Mouse (Mus musculus) heart, embryonic 16.5 days (tissue): ENCODE data around the gene Kcnd1. TPM values are rescaled to one million over a fixed set of nuclear protein-coding genes. Genes with fewer than 3 reads are reported as not detected.

Source experiments
- ATAC-seq: fragments of 200-750 bp; cut with Nextera tagmentation; replicated peaks from 2 replicates; pipeline ENCODE4 v1.8.0; 2017; ENCODE audit warnings: moderate number of reproducible peaks; ENCODE audit not compliant: insufficient read depth, low FRiP score; ENCODE audit errors: extremely low read depth
- H3K27ac ChIP-seq: fragments of 300-500 bp; sonication (generic); 2 replicates; pipeline ENCODE4 v1.5.1; 2014; ENCODE audit warnings: mild to moderate bottlenecking, low read length, control low read depth, moderate library complexity
- H3K27me3 ChIP-seq: fragments of 300-500 bp; sonication (generic); 2 replicates; pipeline ENCODE4 v1.6.1; 2014; ENCODE audit warnings: low read length, mixed read lengths; ENCODE audit not compliant: control insufficient read depth, insufficient read depth
- H3K36me3 ChIP-seq: fragments of 300-500 bp; sonication (generic); 2 replicates; pipeline ENCODE4 v1.6.1; 2014; ENCODE audit not compliant: control insufficient read depth, insufficient read depth
- H3K4me1 ChIP-seq: fragments of 300-500 bp; sonication (generic); 2 replicates; pipeline ENCODE4 v1.6.1; 2014; ENCODE audit warnings: low read length, mixed read lengths; ENCODE audit not compliant: control insufficient read depth, insufficient read depth
- H3K4me2 ChIP-seq: fragments of 300-500 bp; sonication (generic); 2 replicates; pipeline ENCODE4 v1.6.1; 2014; ENCODE audit warnings: low read depth, mild to moderate bottlenecking, control low read depth, low read length
- H3K4me3 ChIP-seq: fragments of 300-500 bp; sonication (generic); 2 replicates; pipeline ENCODE4 v1.5.1; 2014; ENCODE audit warnings: mild to moderate bottlenecking, control low read depth, low read length
- H3K9ac ChIP-seq: fragments of 300-500 bp; sonication (generic); 2 replicates; pipeline ENCODE4 v1.6.1; 2014; ENCODE audit warnings: low read length, control low read depth
- H3K9me3 ChIP-seq: fragments of 300-500 bp; sonication (generic); replicated peaks from 2 replicates; pipeline ENCODE4 v1.6.1; 2016; ENCODE audit warnings: low read length; ENCODE audit not compliant: control insufficient read depth
- WGBS: fragments of 180-500 bp; shearing (Covaris S2); extraction: QIAGEN DNeasy Blood & Tissue Kit; methylation state at CpG from one replicate; pipeline ENCODE4 v1.1.7; 2014; 5-methylcytosine and 5-hydroxymethylcytosine counted together
- polyA plus RNA-seq: library from polyadenylated mRNA; unstranded; fragments of >200 nt; fragmentation: Nextera tagmentation; extraction: Ambion mirVana; gene quantifications from 2 replicates; pipeline ENCODE4 v1.2.1, GENCODE M21; 2015

Gene Kcnd1
- polyA plus RNA-seq, 1 experiment from 2014 or later, result 0.54 TPM

DNA sequence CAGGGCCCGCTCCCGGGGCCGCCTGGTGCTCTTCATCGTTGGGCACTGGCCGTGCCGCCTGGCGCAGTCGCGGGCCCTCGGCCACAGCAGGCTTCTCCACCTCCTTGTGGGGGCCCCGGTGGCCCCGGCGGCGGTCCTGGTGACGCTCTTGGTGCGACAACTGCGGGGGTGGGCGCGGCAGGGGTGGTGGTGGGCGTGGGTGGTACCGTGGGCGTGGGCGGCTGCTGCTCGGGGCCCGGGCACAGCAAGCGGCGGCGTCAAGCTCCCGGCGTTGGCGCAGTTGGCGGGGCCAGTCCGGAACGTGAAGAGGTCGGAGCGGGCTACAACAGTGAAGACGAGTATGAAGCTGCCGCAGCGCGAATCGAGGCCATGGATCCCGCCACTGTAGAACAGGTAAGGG is 20.2 kb downstream of the Kcnd1 start:
- 9% methylated on average over 33 of the region's 42 CpGs for WGBS

DNA sequence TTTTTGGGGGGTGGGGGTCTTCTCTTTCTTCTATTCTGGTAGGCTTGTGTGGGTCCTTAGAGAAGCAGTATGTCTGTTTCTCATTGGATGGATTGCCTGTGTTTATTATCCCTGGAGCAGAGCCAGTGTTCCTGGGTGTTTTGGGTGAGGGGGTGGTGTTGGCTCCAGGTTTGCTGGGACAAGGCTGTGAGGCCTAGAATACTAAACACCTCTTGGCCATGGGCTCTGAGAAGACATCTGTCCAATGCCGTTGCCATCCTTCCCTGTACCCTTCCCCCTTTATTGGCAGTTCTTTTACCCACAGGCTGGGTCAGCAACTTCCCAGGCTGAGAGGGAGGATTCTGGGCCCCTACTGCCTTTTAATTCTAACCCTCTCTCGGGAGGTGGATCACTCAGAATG is 25.8 kb downstream of the Kcnd1 start:
- no peak overlapping the region for H3K9ac ChIP-seq
- no peak overlapping the region for H3K27ac ChIP-seq
- no peak overlapping the region for H3K4me2 ChIP-seq
- no peaks in the 10 kb centered on the region for H3K27me3 ChIP-seq
- 79% methylated on average over 2 of the region's 2 CpGs for WGBS
- no peak overlapping the region for H3K4me3 ChIP-seq
- no peak for ATAC-seq
- peaks cover 4% of the 10 kb centered on the region for H3K36me3 ChIP-seq
- peaks cover 11% of the 10 kb centered on the region for H3K4me1 ChIP-seq
- no peaks in the 10 kb centered on the region for H3K9me3 ChIP-seq

More for the DNA sequence above, 20.2 kb downstream of the Kcnd1 start:
- H3K27me3 ChIP-seq, result no peaks in the 10 kb centered on the region
- no peaks in the 10 kb centered on the region for H3K36me3 ChIP-seq
- H3K4me1 ChIP-seq, result peaks cover 11% of the 10 kb centered on the region
- H3K27ac ChIP-seq, result peak overlapping the region; percentile 96
- no peak for ATAC-seq
- peak overlapping the region; percentile 79 for H3K4me3 ChIP-seq
- peak overlapping the region; percentile 85 for H3K9ac ChIP-seq
- H3K9me3 ChIP-seq, result no peaks in the 10 kb centered on the region
- H3K4me2 ChIP-seq, result peak overlapping the region; percentile 74

DNA sequence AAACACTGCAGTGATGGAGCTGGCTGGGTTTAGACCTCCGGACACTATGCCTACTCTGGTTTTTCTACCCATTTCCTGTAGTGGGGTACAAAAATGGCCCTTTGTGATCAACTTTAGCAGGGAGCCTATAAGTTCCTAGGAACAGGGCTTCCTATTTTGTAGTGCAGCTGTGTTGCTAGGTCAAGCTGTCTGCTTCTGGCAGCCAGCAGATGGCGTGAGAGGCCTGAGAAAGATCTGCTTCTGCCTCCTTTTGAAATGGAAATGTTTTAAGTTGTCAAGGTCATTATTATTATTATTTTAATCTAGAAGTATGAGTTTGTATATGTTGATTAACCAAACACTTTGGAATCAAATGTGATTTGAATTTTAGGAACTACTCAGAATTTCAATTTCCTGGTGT is 32.5 kb downstream of the Kcnd1 start:
- Histone ChIP-seq H3K4me3 (no peak overlapping the region), H3K4me2 (no peak overlapping the region)
- ATAC-seq, result no peak

DNA sequence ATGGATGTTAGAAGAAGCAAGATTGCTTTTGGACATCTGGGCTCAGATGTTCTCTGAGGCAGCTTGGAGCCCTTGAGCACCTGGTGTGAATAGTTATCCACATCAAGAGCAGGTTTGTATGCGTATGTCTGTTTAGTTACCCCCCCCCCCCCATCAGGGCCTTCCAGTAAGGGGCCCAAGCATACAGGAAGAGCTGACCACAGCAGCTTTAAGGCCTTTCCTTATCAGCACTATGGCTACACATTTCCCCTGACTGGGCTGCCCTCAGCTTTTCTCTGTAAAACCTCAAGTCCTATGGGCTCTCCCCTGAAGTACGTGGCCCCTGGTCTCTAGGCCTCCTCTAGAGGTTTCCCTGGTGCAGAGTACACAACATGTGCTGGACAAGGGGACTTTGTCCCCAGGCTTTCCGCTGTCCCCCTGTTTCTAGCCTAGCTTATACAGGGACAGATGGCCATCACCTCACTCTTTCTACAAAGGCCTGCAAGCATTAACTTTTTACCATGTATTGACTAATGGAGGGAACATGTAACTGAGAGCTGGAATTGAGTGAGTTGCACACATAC is 37.2 kb downstream of the Kcnd1 start:
- H3K27ac ChIP-seq, result no peak overlapping the region
- no peaks in the 10 kb centered on the region for H3K9me3 ChIP-seq
- no peaks in the 10 kb centered on the region for H3K4me1 ChIP-seq
- WGBS, result 76% methylated on average over 3 of the region's 3 CpGs
- no peak for ATAC-seq
- H3K27me3 ChIP-seq, result no peaks in the 10 kb centered on the region
- H3K4me3 ChIP-seq, result no peak overlapping the region
- no peak overlapping the region for H3K4me2 ChIP-seq
- H3K9ac ChIP-seq, result no peak overlapping the region
- H3K36me3 ChIP-seq, result no peaks in the 10 kb centered on the region

More for the DNA sequence above, 32.5 kb downstream of the Kcnd1 start:
- H3K27ac ChIP-seq, result no peak overlapping the region
- peaks cover 4% of the 10 kb centered on the region for H3K36me3 ChIP-seq
- no peaks in the 10 kb centered on the region for H3K27me3 ChIP-seq
- no peaks in the 10 kb centered on the region for H3K9me3 ChIP-seq
- no peak overlapping the region for H3K9ac ChIP-seq
- WGBS, result 33% methylated on average over 2 of the region's 2 CpGs
- no peaks in the 10 kb centered on the region for H3K4me1 ChIP-seq

DNA sequence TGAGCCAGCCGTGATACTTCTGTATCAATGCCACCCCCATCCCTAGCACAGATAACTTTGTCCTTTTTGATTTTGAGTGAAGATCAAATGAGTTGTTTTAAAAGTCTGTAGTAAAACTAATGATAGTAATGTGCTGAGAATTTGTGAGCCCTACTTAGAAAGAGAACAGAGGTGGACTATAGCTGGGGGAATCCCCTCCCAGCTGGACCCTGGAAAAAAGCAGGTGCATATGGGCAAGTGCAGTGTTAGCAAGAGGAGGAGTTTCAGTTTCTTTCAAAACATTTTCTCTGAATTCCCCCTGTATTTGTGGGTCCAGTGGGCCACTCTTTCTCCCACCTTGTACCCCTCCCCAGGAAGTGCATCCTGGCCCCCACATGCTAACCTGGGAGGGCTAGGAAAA is 41.1 kb downstream of the Kcnd1 start:
- Histone ChIP-seq H3K9me3 (no peaks in the 10 kb centered on the region), H3K36me3 (peaks cover 3% of the 10 kb centered on the region), H3K4me1 (no peaks in the 10 kb centered on the region), H3K4me2 (no peak overlapping the region), H3K27ac (no peak overlapping the region), H3K27me3 (no peaks in the 10 kb centered on the region), H3K4me3 (no peak overlapping the region), H3K9ac (no peak overlapping the region)
- WGBS, result 82% methylated on average over 1 of the region's 1 CpGs
- no peak for ATAC-seq

DNA sequence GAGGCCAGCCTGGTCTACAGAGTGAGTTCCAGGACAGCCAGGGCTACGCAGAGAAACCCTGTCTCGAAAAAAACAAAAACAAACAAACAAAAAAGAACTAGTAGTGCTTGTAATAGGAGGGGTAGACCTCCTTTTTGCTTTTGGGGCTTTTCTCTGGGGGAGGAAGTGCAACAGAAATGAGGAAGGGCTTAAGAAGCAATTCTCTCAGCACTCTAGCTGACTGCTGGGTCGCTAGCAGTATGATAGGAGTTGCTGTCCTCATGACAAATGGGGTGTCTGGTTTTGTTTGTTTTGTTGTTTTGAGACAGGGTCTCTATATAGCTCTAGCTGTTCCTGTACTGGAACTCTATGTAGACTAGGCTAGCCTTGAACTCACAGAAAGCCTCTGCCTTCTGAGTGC is 42.5 kb downstream of the Kcnd1 start:
- no peak for ATAC-seq
- Histone ChIP-seq H3K4me2 (no peak overlapping the region), H3K4me1 (no peaks in the 10 kb centered on the region), H3K27me3 (no peaks in the 10 kb centered on the region), H3K9ac (no peak overlapping the region), H3K27ac (no peak overlapping the region), H3K9me3 (no peaks in the 10 kb centered on the region), H3K36me3 (peaks cover 4% of the 10 kb centered on the region), H3K4me3 (no peak overlapping the region)
- 74% methylated on average over 3 of the region's 3 CpGs for WGBS

DNA sequence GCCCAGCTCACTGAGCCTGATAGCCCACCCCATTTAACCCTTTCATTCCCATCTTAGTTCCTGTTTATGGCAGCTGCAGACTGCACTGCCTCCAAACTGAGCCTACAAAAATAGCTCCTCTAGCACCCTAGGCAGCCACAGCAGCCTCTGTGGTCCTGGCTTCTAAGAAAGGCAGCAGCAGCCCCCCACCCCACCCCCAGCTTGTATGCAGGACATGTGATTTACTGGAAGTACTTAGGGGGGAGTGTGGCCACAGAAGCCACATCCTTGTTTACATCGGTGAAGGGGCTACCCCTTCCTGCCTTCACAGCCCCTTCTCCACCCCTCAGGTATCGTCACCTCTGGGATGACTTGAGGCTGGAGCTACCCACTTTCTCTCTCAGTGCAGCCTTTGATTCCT is 43.3 kb downstream of the Kcnd1 start:
- no peak overlapping the region for H3K4me3 ChIP-seq
- no peak overlapping the region for H3K27ac ChIP-seq
- no peaks in the 10 kb centered on the region for H3K4me1 ChIP-seq
- H3K4me2 ChIP-seq, result no peak overlapping the region
- WGBS, result 49% methylated on average over 2 of the region's 2 CpGs
- H3K9me3 ChIP-seq, result no peaks in the 10 kb centered on the region
- no peak for ATAC-seq
- no peaks in the 10 kb centered on the region for H3K27me3 ChIP-seq
- no peak overlapping the region for H3K9ac ChIP-seq
- peaks cover 4% of the 10 kb centered on the region for H3K36me3 ChIP-seq

DNA sequence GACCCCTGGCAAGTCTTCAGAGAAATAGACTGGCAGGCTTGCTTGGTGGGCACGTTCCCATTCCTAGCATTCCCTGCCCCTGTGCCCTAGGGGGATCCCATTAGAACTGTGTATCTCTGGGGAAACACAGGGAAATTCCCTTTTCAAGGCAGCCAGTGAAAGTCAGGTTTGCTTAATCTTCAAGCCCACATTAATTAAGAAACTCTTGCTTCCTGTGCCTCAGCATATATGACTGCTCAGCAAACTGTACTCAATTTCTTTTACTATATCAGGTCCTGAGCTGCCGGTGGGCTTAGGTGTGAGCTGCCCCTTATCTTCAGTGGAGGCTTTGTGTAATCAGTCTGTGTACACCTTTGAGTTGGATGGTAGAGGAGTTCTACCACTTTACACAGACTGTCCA is 43.7 kb downstream of the Kcnd1 start:
- H3K36me3 ChIP-seq, result peaks cover 4% of the 10 kb centered on the region
- no peaks in the 10 kb centered on the region for H3K9me3 ChIP-seq
- no peak for ATAC-seq
- H3K4me3 ChIP-seq, result no peak overlapping the region
- no peaks in the 10 kb centered on the region for H3K27me3 ChIP-seq
- no peak overlapping the region for H3K4me2 ChIP-seq
- no peak overlapping the region for H3K9ac ChIP-seq
- H3K27ac ChIP-seq, result no peak overlapping the region
- 41% methylated on average over 2 of the region's 2 CpGs for WGBS
- no peaks in the 10 kb centered on the region for H3K4me1 ChIP-seq

DNA sequence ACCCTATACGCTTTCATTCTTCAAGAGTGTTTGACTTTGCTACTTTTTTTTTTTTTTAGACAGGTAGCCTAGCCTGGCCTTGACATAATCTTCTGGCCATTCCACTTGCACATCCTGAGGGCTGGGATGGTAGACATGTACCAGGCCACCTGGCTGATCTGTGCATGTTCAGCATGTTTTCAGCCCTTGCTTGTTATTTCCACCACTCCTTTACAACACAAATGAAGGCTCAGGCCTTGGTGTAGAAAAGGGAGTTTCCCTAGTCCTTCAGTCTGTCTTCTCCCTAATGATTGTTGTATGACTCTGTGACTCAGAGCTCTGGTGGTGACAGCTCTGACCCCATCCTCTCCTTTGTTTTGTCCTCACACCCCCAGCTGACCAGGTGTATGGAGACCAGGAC is 45.1 kb downstream of the Kcnd1 start:
- H3K27me3 ChIP-seq, result no peaks in the 10 kb centered on the region
- H3K9me3 ChIP-seq, result no peaks in the 10 kb centered on the region
- H3K9ac ChIP-seq, result no peak overlapping the region
- no peaks in the 10 kb centered on the region for H3K4me1 ChIP-seq
- ATAC-seq, result no peak
- H3K4me2 ChIP-seq, result no peak overlapping the region
- peaks cover 4% of the 10 kb centered on the region for H3K36me3 ChIP-seq
- H3K4me3 ChIP-seq, result no peak overlapping the region
- WGBS, result 84% methylated on average over 1 of the region's 1 CpGs
- no peak overlapping the region for H3K27ac ChIP-seq
